Mouse (Mus musculus) midbrain, embryonic 13.5 days (tissue): ENCODE results near the gene Taok3. TPM values are rescaled to one million over a fixed set of nuclear protein-coding genes. Genes with fewer than 3 reads are reported as not detected.

ENCODE experiments used
- ATAC-seq: fragments of 200-750 bp; cut with Nextera tagmentation; 2 replicates; pipeline ENCODE4 v1.8.0; 2017; ENCODE audit warnings: mild to moderate bottlenecking, moderate TSS enrichment, moderate library complexity
- H3K27ac ChIP-seq: fragments of 300-500 bp; sonication (generic); 2 replicates; pipeline ENCODE4 v1.5.1; 2015; ENCODE audit warnings: inconsistent platforms, mild to moderate bottlenecking, moderate library complexity
- H3K27me3 ChIP-seq: fragments of 300-500 bp; sonication (generic); 2 replicates; pipeline ENCODE4 v1.6.1; 2015; ENCODE audit warnings: mild to moderate bottlenecking, inconsistent platforms
- H3K36me3 ChIP-seq: fragments of 300-500 bp; sonication (generic); 2 replicates; pipeline ENCODE4 v1.6.1; 2015; ENCODE audit warnings: mild to moderate bottlenecking, inconsistent platforms
- H3K4me1 ChIP-seq: fragments of 300-500 bp; sonication (generic); replicated peaks from 2 replicates; pipeline ENCODE4 v1.6.1; 2015; ENCODE audit warnings: inconsistent platforms
- H3K4me2 ChIP-seq: fragments of 300-500 bp; sonication (generic); replicated peaks from 2 replicates; pipeline ENCODE4 v1.6.1; 2015; ENCODE audit warnings: moderate library complexity, mild to moderate bottlenecking, inconsistent platforms
- H3K4me3 ChIP-seq: fragments of 300-500 bp; sonication (generic); replicated peaks from 2 replicates; pipeline ENCODE4 v1.5.1; 2015; ENCODE audit warnings: mild to moderate bottlenecking, inconsistent platforms
- H3K9ac ChIP-seq: fragments of 300-500 bp; sonication (generic); replicated peaks from 2 replicates; pipeline ENCODE4 v1.6.1; 2015; ENCODE audit warnings: mild to moderate bottlenecking, inconsistent platforms
- H3K9me3 ChIP-seq: fragments of 300-500 bp; sonication (generic); 2 replicates; pipeline ENCODE4 v1.6.1; 2016; ENCODE audit warnings: mild to moderate bottlenecking, inconsistent platforms
- WGBS: fragments of 180-500 bp; shearing (Covaris S2); methylation state at CpG from one replicate; pipeline ENCODE4 v1.1.7; 2015; 5-methylcytosine and 5-hydroxymethylcytosine counted together
- polyA plus RNA-seq: library from polyadenylated mRNA; unstranded; fragments of >200 nt; fragmentation: Nextera tagmentation; extraction: Ambion mirVana; gene quantifications from 2 replicates; pipeline ENCODE4 v1.2.1, GENCODE M21; 2015

The Taok3 gene
- polyA plus RNA-seq, 1 experiment from 2014 or later: 43.7 TPM

DNA sequence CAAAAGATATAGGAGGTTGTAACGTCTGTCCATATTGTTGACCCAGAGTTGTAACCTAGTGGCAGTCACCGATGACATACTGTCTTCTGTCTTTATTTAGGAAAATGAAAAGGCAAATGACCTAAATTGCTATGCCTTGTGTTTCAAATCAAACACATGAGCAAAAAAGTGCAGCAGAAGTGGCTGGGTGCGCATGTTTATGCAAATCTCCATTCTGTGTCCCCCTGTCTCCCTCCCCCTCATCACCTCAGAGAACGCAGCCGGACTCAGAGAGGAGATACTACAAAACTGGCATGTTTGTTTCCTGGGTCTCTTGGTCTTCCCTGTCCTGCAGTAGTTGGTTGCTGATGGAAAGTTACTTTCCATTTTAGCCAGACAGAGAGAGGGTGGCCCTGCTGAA is 30.1 kb downstream of the Taok3 start:
- no peaks in the 10 kb centered on the region for H3K36me3 ChIP-seq
- H3K9me3 ChIP-seq: peaks cover 4% of the 10 kb centered on the region
- H3K9ac ChIP-seq: no peak overlapping the region
- no peak overlapping the region for H3K27ac ChIP-seq
- no peak overlapping the region for H3K4me2 ChIP-seq
- WGBS: 84% methylated on average over 5 of the region's 5 CpGs
- H3K4me1 ChIP-seq: no peaks in the 10 kb centered on the region
- H3K27me3 ChIP-seq: no peaks in the 10 kb centered on the region
- no peak for ATAC-seq
- no peak overlapping the region for H3K4me3 ChIP-seq

DNA sequence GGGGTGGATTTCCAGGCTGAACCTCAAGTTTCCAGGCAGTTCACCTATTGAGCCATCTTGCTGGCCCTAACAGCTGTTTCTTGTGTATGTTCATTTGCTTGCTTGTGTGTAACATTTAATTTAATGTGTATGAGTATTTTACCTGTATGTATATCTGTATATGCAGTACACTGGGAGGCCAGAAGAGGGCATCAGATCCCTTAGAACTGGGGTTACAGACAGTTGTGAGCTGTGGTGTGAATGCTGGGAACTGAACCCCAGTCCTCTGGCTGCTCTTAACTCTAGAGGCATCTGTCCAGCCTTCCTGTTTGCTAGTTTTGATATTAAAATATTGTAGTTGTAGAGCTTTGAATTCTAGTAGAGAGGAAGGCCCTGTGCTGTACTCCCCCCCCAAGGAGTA is 33.0 kb downstream of the Taok3 start:
- Histone ChIP-seq H3K27ac (no peak overlapping the region), H3K9me3 (no peaks in the 10 kb centered on the region), H3K27me3 (no peaks in the 10 kb centered on the region), H3K4me2 (no peak overlapping the region), H3K4me3 (no peak overlapping the region), H3K4me1 (no peaks in the 10 kb centered on the region), H3K9ac (no peak overlapping the region), H3K36me3 (no peaks in the 10 kb centered on the region)
- no peak for ATAC-seq

DNA sequence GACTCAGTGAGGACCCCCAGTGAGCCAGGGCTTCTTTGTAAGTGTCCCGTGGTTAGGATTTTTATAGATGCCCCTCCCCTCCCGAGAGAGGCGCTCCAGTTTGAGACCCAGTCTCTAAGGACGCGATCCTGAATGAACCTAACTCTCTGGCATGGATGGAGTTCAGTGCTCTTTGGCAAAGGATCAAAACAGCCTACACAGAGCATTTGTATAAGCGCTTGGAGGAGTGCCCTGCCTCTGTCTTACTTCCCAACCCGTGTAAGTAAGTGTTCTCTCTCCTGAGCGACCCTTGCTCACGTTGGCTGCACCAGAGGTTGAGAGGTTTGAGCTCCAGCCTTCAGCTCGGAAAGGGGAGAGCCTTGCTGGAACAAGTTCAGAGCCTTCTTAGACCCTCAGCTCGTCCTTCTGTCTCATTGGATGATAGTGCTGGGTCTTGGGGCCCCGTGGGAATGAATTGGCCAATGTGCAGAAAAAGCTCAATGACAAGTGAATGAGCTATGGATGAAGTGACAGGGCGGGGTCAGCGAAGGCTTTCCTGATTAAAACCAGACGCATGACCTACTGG is 33.7 kb downstream of the Taok3 start:
- H3K4me1 ChIP-seq: no peaks in the 10 kb centered on the region
- H3K27ac ChIP-seq: no peak overlapping the region
- H3K36me3 ChIP-seq: no peaks in the 10 kb centered on the region
- no peak for ATAC-seq
- no peak overlapping the region for H3K4me3 ChIP-seq
- no peak overlapping the region for H3K4me2 ChIP-seq
- no peaks in the 10 kb centered on the region for H3K27me3 ChIP-seq
- H3K9ac ChIP-seq: no peak overlapping the region
- H3K9me3 ChIP-seq: no peaks in the 10 kb centered on the region
- WGBS: 88% methylated on average over 15 of the region's 15 CpGs

DNA sequence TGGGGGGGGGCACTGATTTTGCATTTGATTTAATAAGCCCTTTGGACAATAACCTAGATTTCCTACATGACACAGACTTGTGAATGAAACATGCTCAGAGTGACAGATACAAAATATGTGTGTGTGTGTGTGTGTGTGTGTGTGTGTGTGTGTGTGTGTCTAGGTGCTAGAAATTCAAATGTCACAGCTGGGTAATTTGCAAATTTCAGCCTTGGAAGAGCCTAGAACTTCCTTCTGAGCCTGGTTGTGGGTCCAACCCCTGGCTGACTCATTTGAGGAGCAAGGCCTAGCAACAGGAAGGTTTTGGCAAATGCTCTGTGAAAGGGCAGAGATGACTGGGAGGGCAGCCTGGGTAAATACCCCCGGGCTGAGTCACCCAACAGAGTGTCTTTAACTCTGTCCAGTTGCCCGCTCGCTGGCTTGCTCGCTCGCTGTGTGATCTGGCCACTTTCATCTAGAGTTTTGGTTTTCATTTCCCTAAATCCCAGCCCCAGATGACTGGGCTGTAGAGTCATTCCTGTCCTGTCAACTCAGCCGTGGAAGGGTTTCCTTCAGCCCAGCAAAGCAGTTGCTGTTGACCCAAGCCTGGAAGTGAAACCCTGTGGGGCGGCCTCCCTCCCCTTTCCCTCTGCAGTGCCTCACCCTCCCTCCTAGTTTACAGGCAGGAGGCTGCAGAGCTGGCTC is 38.5 kb downstream of the Taok3 start:
- H3K4me2 ChIP-seq: no peak overlapping the region
- H3K36me3 ChIP-seq: no peaks in the 10 kb centered on the region
- ATAC-seq: no peak
- no peak overlapping the region for H3K4me3 ChIP-seq
- WGBS: 83% methylated on average over 7 of the region's 7 CpGs
- no peaks in the 10 kb centered on the region for H3K27me3 ChIP-seq
- no peak overlapping the region for H3K27ac ChIP-seq
- H3K9me3 ChIP-seq: no peaks in the 10 kb centered on the region
- no peak overlapping the region for H3K9ac ChIP-seq
- H3K4me1 ChIP-seq: no peaks in the 10 kb centered on the region

DNA sequence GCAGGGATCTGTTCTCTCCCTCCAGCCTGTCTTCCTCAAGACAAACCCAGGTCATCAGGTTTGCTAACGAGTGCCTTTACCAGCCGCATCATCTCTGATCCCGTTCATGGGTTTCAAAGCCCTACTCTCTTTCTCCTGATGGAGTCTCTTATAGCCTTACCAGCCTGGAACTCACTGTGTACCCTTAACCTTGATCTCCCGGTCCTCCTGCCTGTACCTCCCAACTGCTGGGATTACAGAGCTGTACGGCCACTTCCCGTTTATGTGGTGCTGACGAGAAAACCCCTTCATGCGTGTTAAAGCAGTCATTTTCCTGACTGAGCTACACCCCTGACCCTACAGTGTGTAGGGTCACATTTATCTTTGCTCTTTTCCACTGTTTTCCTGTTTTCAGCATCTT is 39.4 kb downstream of the Taok3 start:
- Histone ChIP-seq H3K9ac (no peak overlapping the region), H3K4me3 (no peak overlapping the region), H3K27me3 (no peaks in the 10 kb centered on the region), H3K36me3 (no peaks in the 10 kb centered on the region), H3K27ac (no peak overlapping the region), H3K4me1 (no peaks in the 10 kb centered on the region), H3K9me3 (no peaks in the 10 kb centered on the region), H3K4me2 (no peak overlapping the region)
- WGBS: 66% methylated on average over 8 of the region's 8 CpGs
- ATAC-seq: no peak

DNA sequence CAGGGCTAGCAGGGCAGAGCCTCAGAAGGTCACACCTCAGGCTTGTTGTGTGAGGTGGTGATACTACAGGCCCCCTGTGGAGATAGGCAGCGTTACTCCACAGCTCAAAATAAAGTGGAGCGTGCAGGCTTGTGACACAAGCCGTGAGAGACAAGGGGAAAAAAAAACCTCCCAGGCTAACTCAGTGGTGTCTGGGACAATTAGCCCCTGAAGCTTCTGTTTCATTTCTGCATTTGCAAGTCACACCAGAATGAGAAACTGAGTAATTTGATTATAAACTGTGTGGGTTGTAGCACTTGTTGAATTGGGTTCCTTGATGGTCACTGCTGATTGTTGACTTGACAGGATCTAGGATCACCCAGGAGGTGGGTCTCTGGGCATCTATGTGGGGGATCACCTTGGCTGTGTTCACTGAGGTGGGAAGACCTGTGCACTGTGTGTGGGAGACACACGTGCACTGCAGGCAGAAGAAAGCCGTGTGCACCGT is 39.9 kb downstream of the Taok3 start:
- Histone ChIP-seq H3K4me2 (no peak overlapping the region), H3K27ac (no peak overlapping the region), H3K9ac (no peak overlapping the region), H3K9me3 (no peaks in the 10 kb centered on the region), H3K4me3 (no peak overlapping the region), H3K27me3 (no peaks in the 10 kb centered on the region), H3K36me3 (no peaks in the 10 kb centered on the region), H3K4me1 (no peaks in the 10 kb centered on the region)
- 59% methylated on average over 6 of the region's 6 CpGs for WGBS
- ATAC-seq: no peak

DNA sequence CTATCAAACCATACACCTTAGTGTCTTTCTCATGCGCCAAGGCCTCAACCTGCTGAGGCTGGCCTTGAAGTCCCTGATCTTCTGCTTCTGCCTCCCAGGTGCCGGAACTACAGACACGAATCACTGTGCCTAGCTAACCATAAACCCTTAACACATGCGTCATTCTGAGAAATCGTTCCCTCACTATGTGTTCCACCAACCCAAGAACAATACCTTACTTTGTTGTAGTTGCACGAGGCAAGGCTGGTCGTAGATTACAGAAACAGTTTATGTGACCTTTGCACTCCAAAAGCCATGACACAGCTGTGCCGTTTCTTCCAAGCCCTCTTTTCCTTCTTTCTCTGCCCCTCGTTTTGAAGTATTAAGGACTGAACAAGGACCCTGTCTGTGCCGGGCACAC is 40.6 kb downstream of the Taok3 start:
- Histone ChIP-seq H3K4me3 (no peak overlapping the region), H3K4me2 (no peak overlapping the region), H3K9me3 (no peaks in the 10 kb centered on the region), H3K27me3 (no peaks in the 10 kb centered on the region), H3K4me1 (no peaks in the 10 kb centered on the region), H3K9ac (no peak overlapping the region), H3K27ac (no peak overlapping the region), H3K36me3 (no peaks in the 10 kb centered on the region)
- WGBS: 75% methylated on average over 10 of the region's 10 CpGs
- no peak for ATAC-seq

DNA sequence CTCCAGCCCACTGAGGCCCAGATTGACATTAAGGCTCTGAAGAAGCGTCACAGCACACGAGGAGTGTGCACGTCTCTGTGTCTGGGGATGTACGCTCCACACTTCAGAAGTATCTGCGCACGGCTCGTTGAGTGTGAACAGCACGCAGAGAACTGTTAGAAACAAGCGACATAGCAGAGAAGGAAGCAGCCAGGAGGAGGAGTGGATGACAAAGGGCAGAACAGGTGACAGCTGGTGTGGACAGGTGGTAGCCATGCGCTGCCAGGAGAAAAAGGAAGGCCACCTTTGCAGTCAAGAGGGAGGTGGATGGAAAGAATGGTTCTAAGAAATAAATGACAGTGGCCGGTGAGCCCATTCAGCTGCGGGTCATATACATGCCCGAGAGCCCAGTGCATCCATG is 43.9 kb downstream of the Taok3 start:
- WGBS: 96% methylated on average over 13 of the region's 13 CpGs
- no peak overlapping the region for H3K4me2 ChIP-seq
- H3K9ac ChIP-seq: no peak overlapping the region
- H3K9me3 ChIP-seq: no peaks in the 10 kb centered on the region
- no peaks in the 10 kb centered on the region for H3K4me1 ChIP-seq
- no peak for ATAC-seq
- H3K27me3 ChIP-seq: no peaks in the 10 kb centered on the region
- H3K4me3 ChIP-seq: no peak overlapping the region
- no peaks in the 10 kb centered on the region for H3K36me3 ChIP-seq
- H3K27ac ChIP-seq: no peak overlapping the region

DNA sequence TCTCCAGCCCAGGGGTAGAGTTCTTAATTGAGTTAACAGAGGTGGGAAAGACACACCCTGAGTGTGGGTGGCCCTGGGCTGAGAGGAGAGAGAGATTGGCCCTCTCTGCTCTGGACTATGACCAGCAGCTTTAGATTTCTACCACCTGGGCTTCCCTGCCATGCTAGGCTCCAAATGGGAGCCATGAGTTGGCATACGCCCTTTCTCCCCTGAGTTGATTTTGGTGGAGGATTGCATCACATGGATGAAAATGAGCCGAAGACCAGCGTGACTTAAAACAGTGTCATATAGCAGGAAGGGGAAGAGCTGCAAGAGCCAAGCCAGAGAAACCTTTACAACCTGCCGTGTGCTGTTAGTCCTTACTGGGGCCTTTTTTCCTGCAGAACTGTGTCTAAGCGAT is 44.6 kb downstream of the Taok3 start:
- Histone ChIP-seq H3K27ac (no peak overlapping the region), H3K4me1 (no peaks in the 10 kb centered on the region), H3K9me3 (no peaks in the 10 kb centered on the region), H3K36me3 (no peaks in the 10 kb centered on the region), H3K4me3 (no peak overlapping the region), H3K4me2 (no peak overlapping the region), H3K27me3 (no peaks in the 10 kb centered on the region), H3K9ac (no peak overlapping the region)
- 80% methylated on average over 5 of the region's 5 CpGs for WGBS
- ATAC-seq: no peak

GRCm38 (mm10) chr5:117164923-117165322 is 45.0 kb downstream of the Taok3 start:
- no peaks in the 10 kb centered on the region for H3K27me3 ChIP-seq
- no peak overlapping the region for H3K9ac ChIP-seq
- no peak overlapping the region for H3K4me2 ChIP-seq
- 53% methylated on average over 2 of the region's 2 CpGs for WGBS
- no peak for ATAC-seq
- H3K4me1 ChIP-seq: no peaks in the 10 kb centered on the region
- no peaks in the 10 kb centered on the region for H3K36me3 ChIP-seq
- no peak overlapping the region for H3K27ac ChIP-seq
- no peaks in the 10 kb centered on the region for H3K9me3 ChIP-seq
- H3K4me3 ChIP-seq: no peak overlapping the region

GRCm38 (mm10) chr5:117165946-117166345 is 46.0 kb downstream of the Taok3 start:
- Histone ChIP-seq H3K4me3 (no peak overlapping the region), H3K4me2 (no peak overlapping the region), H3K27me3 (no peaks in the 10 kb centered on the region), H3K27ac (no peak overlapping the region), H3K36me3 (no peaks in the 10 kb centered on the region), H3K9me3 (no peaks in the 10 kb centered on the region), H3K4me1 (no peaks in the 10 kb centered on the region), H3K9ac (no peak overlapping the region)
- WGBS: 80% methylated on average over 2 of the region's 2 CpGs
- ATAC-seq: no peak

- H3K27me3 ChIP-seq: no peaks in the 10 kb centered on the region
- WGBS: 90% methylated on average over 11 of the region's 11 CpGs
- no peaks in the 10 kb centered on the region for H3K9me3 ChIP-seq
- no peak overlapping the region for H3K4me3 ChIP-seq
- no peak overlapping the region for H3K4me2 ChIP-seq
- H3K27ac ChIP-seq: no peak overlapping the region
- H3K36me3 ChIP-seq: no peaks in the 10 kb centered on the region
- H3K9ac ChIP-seq: no peak overlapping the region
- H3K4me1 ChIP-seq: no peaks in the 10 kb centered on the region
- no peak for ATAC-seq
Measured at GRCm38 (mm10) chr5:117166811-117167365, 47.0 kb downstream of the Taok3 start.
